Mouse (Mus musculus): ENCODE data around the gene Spen. TPM values are rescaled to one million over a fixed set of nuclear protein-coding genes. Genes with fewer than 3 reads are reported as not detected.

The Spen gene
- 10.9 TPM for polyA plus RNA-seq (2014; fragmentation: Illumina TruSeq; extraction: RNeasy Lipid Tissue Mini Kit (QIAGEN cat#74804); ENCODE audit: low read depth, low replicate concordance)

GRCm38 (mm10) chr4:141538408-141539212 lies at the start of gene Spen:
Gene Spen (minus strand): TSS chr4:141538597.

GRCm38 (mm10) chr4:141444451-141445327 lies 93.7 kb downstream of the Spen start, which contains the start of gene Zbtb17:
Gene Zbtb17 (plus strand): TSS chr4:141444654.

GRCm38 (mm10) chr4:141435974-141436373 lies 102.4 kb downstream of the Spen start, which contains the start of gene Srarp:
Gene Srarp (minus strand): TSS chr4:141436105.

GRCm38 (mm10) chr4:141420192-141420829 lies 118.1 kb downstream of the Spen start, which contains the start of gene Hspb7:
Gene Hspb7 (plus strand): TSS chr4:141420779.

Other genes starting within 250 kb of the Spen start
- gene Epha2, start 237.4 kb downstream of the Spen start, polyA plus RNA-seq (2014; fragmentation: Illumina TruSeq; extraction: RNeasy Lipid Tissue Mini Kit (QIAGEN cat#74804); ENCODE audit: low read depth, low replicate concordance): 0.16 TPM
- not detected for gene Fam131c, start 170.4 kb downstream of the Spen start, polyA plus RNA-seq (2014; fragmentation: Illumina TruSeq; extraction: RNeasy Lipid Tissue Mini Kit (QIAGEN cat#74804); ENCODE audit: low read depth, low replicate concordance)
- not detected for gene Clcnka, start 139.9 kb downstream of the Spen start, polyA plus RNA-seq (2014; fragmentation: Illumina TruSeq; extraction: RNeasy Lipid Tissue Mini Kit (QIAGEN cat#74804); ENCODE audit: low read depth, low replicate concordance)
- gene Clcnkb, start 122.6 kb downstream of the Spen start, polyA plus RNA-seq (2014; fragmentation: Illumina TruSeq; extraction: RNeasy Lipid Tissue Mini Kit (QIAGEN cat#74804); ENCODE audit: low read depth, low replicate concordance): not detected
- gene Hspb7, start 117.8 kb downstream of the Spen start, polyA plus RNA-seq (2014; fragmentation: Illumina TruSeq; extraction: RNeasy Lipid Tissue Mini Kit (QIAGEN cat#74804); ENCODE audit: low read depth, low replicate concordance): 0.28 TPM
- gene Srarp, start 102.5 kb downstream of the Spen start, polyA plus RNA-seq (2014; fragmentation: Illumina TruSeq; extraction: RNeasy Lipid Tissue Mini Kit (QIAGEN cat#74804); ENCODE audit: low read depth, low replicate concordance): not detected
- gene Zbtb17, start 93.9 kb downstream of the Spen start, polyA plus RNA-seq (2014; fragmentation: Illumina TruSeq; extraction: RNeasy Lipid Tissue Mini Kit (QIAGEN cat#74804); ENCODE audit: low read depth, low replicate concordance): 0.41 TPM
- gene Fblim1, start 67.5 kb upstream of the Spen start, polyA plus RNA-seq (2014; fragmentation: Illumina TruSeq; extraction: RNeasy Lipid Tissue Mini Kit (QIAGEN cat#74804); ENCODE audit: low read depth, low replicate concordance): 55.8 TPM
- gene Tmem82, start 80.0 kb upstream of the Spen start, polyA plus RNA-seq (2014; fragmentation: Illumina TruSeq; extraction: RNeasy Lipid Tissue Mini Kit (QIAGEN cat#74804); ENCODE audit: low read depth, low replicate concordance): 2.5 TPM
- gene Slc25a34, start 85.2 kb upstream of the Spen start, polyA plus RNA-seq (2014; fragmentation: Illumina TruSeq; extraction: RNeasy Lipid Tissue Mini Kit (QIAGEN cat#74804); ENCODE audit: low read depth, low replicate concordance): 0.79 TPM
- 1.3 TPM for gene Plekhm2, start 126.3 kb upstream of the Spen start, polyA plus RNA-seq (2014; fragmentation: Illumina TruSeq; extraction: RNeasy Lipid Tissue Mini Kit (QIAGEN cat#74804); ENCODE audit: low read depth, low replicate concordance)
- not detected for gene Rsc1a1, start 147.0 kb upstream of the Spen start, polyA plus RNA-seq (2014; fragmentation: Illumina TruSeq; extraction: RNeasy Lipid Tissue Mini Kit (QIAGEN cat#74804); ENCODE audit: low read depth, low replicate concordance)
- 45.4 TPM for gene Ddi2, start 184.8 kb upstream of the Spen start, polyA plus RNA-seq (2014; fragmentation: Illumina TruSeq; extraction: RNeasy Lipid Tissue Mini Kit (QIAGEN cat#74804); ENCODE audit: low read depth, low replicate concordance)
- not detected for gene Agmat, start 208.1 kb upstream of the Spen start, polyA plus RNA-seq (2014; fragmentation: Illumina TruSeq; extraction: RNeasy Lipid Tissue Mini Kit (QIAGEN cat#74804); ENCODE audit: low read depth, low replicate concordance)

Data from sigmoid colon, adult 10 weeks (tissue).